Mouse (Mus musculus) layer of hippocampus, postnatal 10 days (tissue): ENCODE measurements at regions not wholly inside any gene's neighbourhood (a gene's known extent, or its start where the extent isn't known, plus 50 kb on each side); places are given as distances from the start of the nearest gene placed in this dataset.

ENCODE experiments used
- DNase-seq, 2 experiments: peaks; one replicate each; pipeline ENCODE4 v3.0.0; 2021; ENCODE audit warnings: low spot score in 2 of 2

DNA sequence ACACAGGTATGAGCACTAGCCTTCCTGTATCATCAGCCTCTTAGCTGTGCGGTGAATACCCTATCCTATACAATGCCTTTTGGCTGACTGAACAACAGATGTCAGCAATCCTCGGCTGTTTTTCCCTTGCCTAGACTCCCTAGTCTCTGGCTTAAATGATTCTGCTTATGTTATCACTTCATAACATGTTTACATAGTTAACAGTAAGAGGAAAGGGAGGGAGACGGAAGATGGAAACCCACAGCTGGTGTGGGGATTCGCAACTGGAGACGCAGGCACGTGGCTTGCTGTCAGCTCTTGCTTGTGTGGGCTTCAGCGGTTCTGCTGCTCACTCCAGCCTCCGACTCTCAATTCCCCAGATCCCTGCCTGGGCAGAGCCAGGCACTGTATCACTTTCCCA, 367.2 kb downstream of the Cbln4 start:
- DNase-seq = no peak

- no peak for DNase-seq
Measured at GRCm38 (mm10) chr2:171675411-171675810, 367.9 kb downstream of the Cbln4 start.

- DNase-seq = no peak
Measured at GRCm38 (mm10) chr2:171670945-171671547, 372.2 kb downstream of the Cbln4 start.

- DNase-seq = peak; percentile 16 to 24
Measured at GRCm38 (mm10) chr2:171668791-171669645, 374.2 kb downstream of the Cbln4 start.

- no peak for DNase-seq
Measured at GRCm38 (mm10) chr2:171662571-171662970, 380.7 kb downstream of the Cbln4 start.

GRCm38 (mm10) chr2:171661896-171662511, 381.3 kb downstream of the Cbln4 start:
- no peak for DNase-seq

- no peak for DNase-seq
Measured at GRCm38 (mm10) chr2:171657125-171657524, 386.1 kb downstream of the Cbln4 start.

DNA sequence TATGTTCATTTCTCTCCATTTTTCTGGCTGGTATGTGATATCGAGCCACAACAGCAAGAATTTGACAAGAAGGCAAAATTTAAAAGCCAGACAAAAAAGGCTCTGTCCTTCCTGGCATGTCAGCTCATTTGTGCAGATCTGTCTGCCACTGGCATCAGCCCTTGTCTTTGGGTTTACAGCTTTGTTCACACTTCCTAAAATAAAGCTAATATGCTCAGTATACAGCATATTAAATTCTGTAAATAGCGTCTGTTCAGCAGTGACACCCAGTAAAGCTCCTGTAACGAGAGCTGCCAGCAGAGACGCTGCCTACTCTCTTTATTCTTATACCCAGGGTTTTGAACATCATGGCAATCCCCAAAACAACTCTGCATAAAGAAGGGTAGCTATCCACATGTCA, 401.5 kb downstream of the Cbln4 start:
- DNase-seq = no peak

DNA sequence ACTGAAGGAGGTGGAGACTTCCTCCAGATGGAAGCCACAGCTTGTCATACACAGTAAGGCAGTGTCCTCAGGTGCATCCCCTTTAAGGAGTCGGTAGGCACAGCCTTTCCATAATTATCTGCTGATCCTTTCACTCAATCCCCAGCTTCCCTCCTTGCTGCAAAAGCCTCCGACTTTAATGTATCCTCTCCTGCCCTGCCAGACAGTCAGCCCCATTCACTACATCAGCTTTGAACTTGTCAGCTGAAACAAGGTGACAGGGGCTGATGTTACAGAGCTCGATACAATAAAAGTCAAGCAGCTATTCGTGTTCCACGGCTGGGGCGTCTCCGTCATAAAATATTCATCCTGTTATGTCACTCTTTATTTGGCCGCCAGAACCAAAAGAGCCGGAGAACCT, 402.8 kb downstream of the Cbln4 start:
- DNase-seq = no peak

DNA sequence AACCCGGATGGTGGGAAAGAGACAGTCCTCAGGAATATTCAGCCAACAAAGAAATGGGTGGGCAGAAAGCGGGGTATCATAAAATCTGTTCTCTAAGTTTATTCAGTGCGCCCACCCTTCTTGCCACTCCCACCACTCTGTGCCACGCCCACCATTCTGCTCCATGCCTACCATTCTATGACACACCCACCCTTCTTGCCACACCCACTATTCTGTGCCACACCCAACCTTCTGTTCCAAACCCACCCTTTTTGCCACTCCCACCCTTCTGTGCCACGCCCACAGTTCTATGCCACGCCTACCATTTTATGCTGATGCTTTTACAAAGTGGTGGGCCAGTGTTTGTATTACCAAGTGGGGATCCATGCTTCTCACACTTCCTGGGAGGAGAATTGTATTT, 404.3 kb downstream of the Cbln4 start:
- no peak for DNase-seq

DNA sequence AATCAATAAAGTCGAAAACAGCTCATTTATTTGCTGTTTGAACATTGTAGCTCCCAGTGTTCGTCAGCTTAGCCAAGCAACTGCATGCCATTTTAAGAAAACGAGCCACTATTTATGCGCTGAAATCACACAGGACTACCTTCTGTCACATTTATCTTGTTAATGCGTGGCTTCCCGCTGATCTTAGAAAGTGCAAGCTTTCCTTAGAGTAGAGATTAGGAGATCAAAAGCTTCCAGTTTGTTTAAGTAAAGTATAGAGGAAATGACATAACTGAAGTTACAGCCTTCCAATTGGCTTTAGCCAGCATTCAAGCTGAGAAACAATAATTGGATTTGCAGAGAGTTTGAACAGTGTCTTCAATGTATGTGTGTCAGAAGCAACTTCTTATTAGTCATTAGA, 406.4 kb downstream of the Cbln4 start:
- DNase-seq = no peak

- no peak for DNase-seq
Measured at GRCm38 (mm10) chr2:171633355-171634097, 409.7 kb downstream of the Cbln4 start.

- DNase-seq = no peak
Measured at GRCm38 (mm10) chr2:171630101-171630715, 413.1 kb downstream of the Cbln4 start.

DNA sequence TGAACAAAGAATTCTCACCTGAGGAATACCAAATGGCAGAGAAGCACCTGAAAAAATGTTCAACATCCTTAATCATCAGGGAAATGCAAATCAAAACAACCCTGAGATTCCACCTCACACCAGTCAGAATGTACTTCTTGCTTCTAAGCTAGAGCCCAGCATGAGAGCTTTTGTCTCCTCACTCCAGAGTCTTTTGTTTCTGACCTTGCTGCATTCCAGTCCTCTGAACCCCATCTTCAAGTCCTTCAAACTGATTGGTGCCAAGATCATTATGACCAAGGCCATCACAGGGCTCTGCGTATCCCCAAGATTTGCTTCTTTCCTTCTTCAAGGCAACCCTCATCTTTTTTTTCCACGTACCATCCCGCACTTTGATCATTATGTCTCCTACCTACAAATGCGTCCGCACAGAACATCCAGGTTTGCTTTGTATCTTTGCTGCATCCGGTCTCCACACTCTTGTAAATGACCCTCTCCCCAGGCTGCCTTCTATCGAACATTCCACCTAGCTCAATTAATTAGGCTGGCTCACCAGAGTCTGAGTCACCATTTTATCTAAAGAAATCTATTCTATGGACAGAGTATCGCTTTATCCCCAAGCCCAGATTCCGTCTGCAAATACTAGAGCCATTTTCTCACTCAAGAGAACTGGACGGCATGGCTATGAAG, 414.9 kb downstream of the Cbln4 start:
- DNase-seq = no peak

GRCm38 (mm10) chr2:171620668-171621067, 422.6 kb downstream of the Cbln4 start:
- DNase-seq = no peak

DNA sequence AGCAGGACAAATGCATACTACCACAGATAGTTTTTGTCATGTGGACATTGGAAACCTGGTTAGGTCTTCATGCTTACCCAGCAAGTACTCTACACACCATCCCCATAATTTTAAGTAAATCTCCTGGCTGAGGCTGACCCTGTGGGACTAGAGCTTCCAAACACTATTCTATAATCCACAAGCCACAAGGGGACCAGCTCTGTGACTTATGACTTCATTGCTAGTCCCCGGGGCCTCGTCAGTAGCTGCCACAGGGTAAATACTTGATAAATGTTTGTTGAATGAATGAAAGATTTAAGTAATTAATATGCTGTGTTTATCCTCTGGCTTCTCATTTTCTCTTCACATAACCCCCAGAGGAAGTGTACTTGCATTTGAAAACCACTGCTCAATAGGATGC, 423.0 kb downstream of the Cbln4 start:
- no peak for DNase-seq

GRCm38 (mm10) chr2:171618771-171619170, 424.5 kb downstream of the Cbln4 start:
- DNase-seq = no peak

GRCm38 (mm10) chr2:171618333-171618732, 424.9 kb downstream of the Cbln4 start:
- DNase-seq = no peak

GRCm38 (mm10) chr2:171615462-171615861, 427.8 kb downstream of the Cbln4 start:
- no peak for DNase-seq

- DNase-seq = no peak
Measured at GRCm38 (mm10) chr2:171605064-171605463, 438.2 kb downstream of the Cbln4 start.

GRCm38 (mm10) chr2:171595240-171595639, 448.0 kb downstream of the Cbln4 start:
- no peak for DNase-seq
